ENCODE assay signal across 17 mouse cellular contexts in the genomic region with DNA sequence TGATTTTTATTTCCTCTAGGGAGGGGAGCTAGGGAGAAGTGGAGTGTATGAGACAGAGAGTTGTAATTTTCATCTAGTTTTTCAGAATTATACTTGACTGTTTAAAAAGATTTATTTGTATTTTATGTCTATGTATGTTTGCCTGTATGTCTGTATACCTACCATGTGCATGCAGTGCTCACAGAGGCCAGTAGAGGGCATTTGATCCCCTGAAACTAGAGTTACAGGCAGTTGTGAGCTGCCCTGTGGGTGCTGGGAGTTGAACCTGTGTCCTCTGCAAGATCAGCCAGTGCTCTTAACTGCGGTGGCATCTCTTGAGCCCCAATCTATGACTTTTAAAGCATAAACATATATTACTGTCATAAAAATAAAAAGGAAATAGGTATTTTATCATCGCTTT. TPM values are rescaled to one million over a fixed set of nuclear protein-coding genes. Genes with fewer than 3 reads are reported as not detected.
"Had no signal": no experiment of that assay in that cellular context is flagged by ENCODE, and none has a peak within 500 bp of the region (broad histone marks: within the 10 kb centered on the region; RNA-seq: fewer than 3 reads in every experiment).

No protein-coding gene starts in this region.

- H3K36me3 ChIP-seq: limb, embryonic 10.5 days; limb, embryonic 13.5 days; liver, embryonic 15.5 days had no signal

- H3K9ac ChIP-seq: limb, embryonic 13.5 days; liver, embryonic 15.5 days had no signal

- H3K27me3 ChIP-seq: limb, embryonic 13.5 days; liver, embryonic 15.5 days had no signal

- H3K4me3 ChIP-seq: limb, embryonic 10.5 days; limb, embryonic 13.5 days; liver, embryonic 15.5 days had no signal

- H3K4me1 ChIP-seq: limb, embryonic 10.5 days; limb, embryonic 13.5 days; liver, embryonic 15.5 days had no signal

- H3K9me3 ChIP-seq: limb, embryonic 10.5 days; liver, embryonic 15.5 days had no signal

- DNase-seq: kidney, adult 18-20 months; kidney, adult 9 months; kidney, postnatal 36 days; lung, adult 2 months; lung, postnatal 14 days; lung, postnatal 4 days; midbrain, embryonic 14.5 days; right cerebral cortex, adult 18-20 months; right cerebral cortex, postnatal 14 days; right cerebral cortex, postnatal 4 days; thymus, postnatal 25 days had no signal

- H3K4me2 ChIP-seq: limb, embryonic 13.5 days; liver, embryonic 15.5 days; midbrain, embryonic 11.5 days had no signal

- H3K27ac ChIP-seq: limb, embryonic 10.5 days; limb, embryonic 13.5 days; liver, embryonic 15.5 days had no signal

RNA-seq across cellular contexts. Expression of a gene that starts 15.5 kb away (rescaled TPM):
- polyA plus RNA-seq: intestine, embryonic 14.5 days; liver, adult 2 months had no signal
